Mouse (Mus musculus): ENCODE results near the gene Gm14525.
"Not testable (repeated sequence)": the region's sequence is repeated elsewhere in the genome, so short reads cannot be mapped to it uniquely, and the experiment has no call there.

Gm14525 gene

DNA sequence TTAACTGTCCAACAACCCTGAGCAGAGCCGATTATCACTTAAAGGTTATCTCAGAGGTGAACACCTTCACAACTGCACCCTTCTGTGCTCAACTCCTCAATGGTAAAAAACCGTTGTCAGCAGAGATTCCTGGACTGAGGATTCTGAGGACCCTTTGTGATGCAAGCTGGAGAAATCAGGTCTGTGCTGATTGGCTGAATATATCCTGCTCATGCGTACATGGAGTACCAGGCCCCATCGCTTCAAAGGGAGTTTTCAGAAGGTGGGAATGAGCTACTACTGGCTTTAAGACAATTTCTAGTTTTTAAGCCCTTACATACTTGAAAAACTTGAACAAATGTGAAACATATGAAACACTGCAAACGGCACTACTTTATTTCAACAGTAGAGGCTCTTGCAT, at the start of gene Gm14525:
Gene Gm14525, minus strand, starts transcription at position 101 of the 400 bp plus-strand sequence.
- not testable (repeated sequence) for DNase-seq
